Mouse (Mus musculus): Measurements from ENCODE around the gene Gtsf2.

Gene Gtsf2

DNA sequence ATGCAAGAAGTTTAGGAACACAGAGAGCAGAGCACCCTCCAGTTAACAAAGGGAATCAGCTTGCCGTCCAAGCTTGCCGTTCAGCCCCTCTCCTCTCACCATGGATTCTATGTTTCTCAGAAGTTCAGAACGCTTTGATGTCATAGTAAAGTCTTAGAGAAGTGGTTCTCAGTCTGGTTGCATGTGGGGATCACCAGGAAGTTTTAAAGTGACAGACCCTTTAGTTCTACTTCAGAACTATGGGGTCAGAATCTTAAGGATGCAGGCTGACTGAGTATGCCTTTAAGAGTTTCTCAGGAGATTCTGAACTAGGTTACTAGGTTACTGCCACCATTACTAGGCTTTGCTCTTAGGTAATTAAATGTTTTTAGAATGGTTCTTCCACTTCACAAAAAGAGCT lies at the start of gene Gtsf2:
Gtsf2 (minus strand) TSS at position 101 of the 400 bp plus-strand sequence.
- Histone ChIP-seq H3K27me3 (ENCODE audit: insufficient read depth, low read length) (no peaks in the 10 kb centered on the region), H3K4me1 (replicated peaks; ENCODE audit: low read depth, low read length) (no peaks in the 10 kb centered on the region), H3K9me3 (ENCODE audit: low read length) (no peaks in the 10 kb centered on the region), H3K36me3 (ENCODE audit: insufficient read depth, low read length) (no peaks in the 10 kb centered on the region), H3K4me3 (replicated peaks; ENCODE audit: low read length) (no peak within 1 kb of the TSS)
- no peak for TF ChIP-seq POU5F1 (IDR thresholded peaks at IDR 0.05; ENCODE audit: borderline replicate concordance, low read length)
- TF ChIP-seq CTCF (conservative IDR thresholded peaks at IDR 0.05; ENCODE audit: low read length): no peak
- TF ChIP-seq NANOG (IDR thresholded peaks at IDR 0.05; ENCODE audit: borderline replicate concordance, low read length): no peak

DNA sequence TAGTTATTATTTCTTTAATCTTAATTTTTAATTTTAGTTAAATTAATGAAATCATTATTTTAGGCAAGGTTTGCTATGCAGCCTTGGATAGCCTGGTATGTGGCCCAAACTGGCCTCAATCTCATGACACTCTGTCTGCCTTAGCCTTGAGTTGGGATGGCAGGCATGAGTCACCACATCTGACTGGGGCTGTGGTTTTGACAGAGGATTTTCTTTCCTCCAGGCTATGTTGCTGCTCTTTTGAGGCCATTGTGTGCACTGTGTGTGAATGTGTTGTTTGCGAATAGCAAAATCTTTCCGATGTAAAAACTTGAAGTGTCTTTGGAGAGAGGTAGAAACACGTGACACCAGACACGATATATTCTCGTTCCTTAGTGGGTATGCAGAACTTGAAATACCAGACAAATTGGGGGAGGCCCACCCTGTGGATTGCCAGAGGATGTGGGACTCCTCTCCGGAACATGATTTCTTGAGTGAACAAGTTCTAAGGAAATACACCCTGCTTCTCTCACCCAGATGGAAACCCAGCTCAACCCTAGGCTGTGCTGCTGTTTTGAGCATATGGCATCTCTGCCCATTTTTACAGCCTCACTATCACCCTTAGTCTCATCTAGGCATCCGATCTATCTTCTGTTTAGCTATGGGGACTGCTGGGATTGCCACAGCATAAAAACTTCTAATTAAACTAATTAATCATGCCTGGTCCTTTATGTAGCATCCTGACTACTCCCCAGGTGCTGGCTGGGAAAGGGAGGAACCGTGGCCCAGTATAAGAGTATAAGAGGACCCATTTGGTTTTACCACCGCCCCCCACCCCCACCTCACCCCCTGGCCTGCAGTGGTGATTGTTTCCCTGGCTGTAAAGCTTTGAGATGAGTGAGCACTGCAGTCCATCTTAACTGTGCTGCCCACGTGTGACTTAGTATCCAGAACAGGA lies 48.2 kb upstream of the Gtsf2 start:
- Histone ChIP-seq H3K27me3 (ENCODE audit: insufficient read depth, low read length) (peaks cover 30% of the 10 kb centered on the region), H3K4me1 (replicated peaks; ENCODE audit: low read depth, low read length) (peaks cover 10% of the 10 kb centered on the region), H3K4me3 (replicated peaks; ENCODE audit: low read length) (no peak overlapping the region), H3K9me3 (ENCODE audit: low read length) (peaks cover 13% of the 10 kb centered on the region), H3K36me3 (ENCODE audit: insufficient read depth, low read length) (no peaks in the 10 kb centered on the region)
- TF ChIP-seq CTCF (conservative IDR thresholded peaks at IDR 0.05; ENCODE audit: low read length): no peak
- no peak for TF ChIP-seq NANOG (IDR thresholded peaks at IDR 0.05; ENCODE audit: borderline replicate concordance, low read length)
- TF ChIP-seq POU5F1 (IDR thresholded peaks at IDR 0.05; ENCODE audit: borderline replicate concordance, low read length): no peak

DNA sequence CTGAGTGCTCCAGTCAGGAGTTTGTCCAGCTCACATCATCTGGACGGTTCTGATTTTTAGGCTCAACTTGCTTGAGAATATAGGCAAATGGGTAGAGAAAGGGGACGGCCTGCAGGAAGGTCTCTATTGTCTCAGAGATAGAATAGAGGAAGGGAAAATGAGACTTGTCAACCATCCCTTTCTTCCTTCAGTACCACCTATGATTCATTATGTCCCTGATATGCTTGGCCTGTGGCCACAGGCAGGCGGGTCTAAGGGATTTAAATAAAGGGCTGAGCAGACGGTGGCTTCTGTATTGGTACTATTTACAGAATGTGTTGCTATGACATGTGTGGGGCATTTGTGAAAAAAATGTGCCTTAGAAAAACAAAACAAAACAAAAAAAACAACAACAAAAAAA lies 40.1 kb upstream of the Gtsf2 start:
- Histone ChIP-seq H3K4me3 (replicated peaks; ENCODE audit: low read length) (no peak overlapping the region), H3K27me3 (ENCODE audit: insufficient read depth, low read length) (peaks cover 8% of the 10 kb centered on the region; the same call in 1 of the 2 replicates), H3K9me3 (ENCODE audit: low read length) (no peaks in the 10 kb centered on the region), H3K4me1 (replicated peaks; ENCODE audit: low read depth, low read length) (0 out of 2 replicates have a peak, but pooled peaks cover 2% of the 10 kb centered on the region), H3K36me3 (ENCODE audit: insufficient read depth, low read length) (no peaks in the 10 kb centered on the region)
- no peak for TF ChIP-seq POU5F1 (IDR thresholded peaks at IDR 0.05; ENCODE audit: borderline replicate concordance, low read length)
- no peak for TF ChIP-seq NANOG (IDR thresholded peaks at IDR 0.05; ENCODE audit: borderline replicate concordance, low read length)
- TF ChIP-seq CTCF (conservative IDR thresholded peaks at IDR 0.05; ENCODE audit: low read length): no peak

DNA sequence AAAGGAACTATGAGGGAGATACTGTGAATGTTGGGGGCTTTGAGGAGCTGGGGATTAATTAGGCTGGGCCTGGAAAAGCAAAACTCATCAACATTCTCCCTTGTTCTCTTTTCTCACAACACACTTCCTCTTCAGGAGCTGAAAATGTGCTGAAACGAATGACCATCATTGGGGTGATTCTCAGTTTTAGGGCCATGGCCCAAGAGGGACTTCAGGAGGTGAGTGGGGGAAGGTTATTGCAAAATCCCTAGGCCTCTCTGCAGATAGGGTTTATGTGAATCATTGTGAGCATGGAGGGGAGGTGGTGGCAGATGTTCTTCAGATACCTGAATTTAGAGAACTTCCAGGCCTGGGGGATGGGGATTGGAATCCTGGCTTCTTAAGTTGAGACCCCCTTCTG lies 38.4 kb upstream of the Gtsf2 start:
- Histone ChIP-seq H3K4me3 (replicated peaks; ENCODE audit: low read length) (no peak overlapping the region), H3K27me3 (ENCODE audit: insufficient read depth, low read length) (peaks cover 8% of the 10 kb centered on the region; the same call in 1 of the 2 replicates), H3K36me3 (ENCODE audit: insufficient read depth, low read length) (no peaks in the 10 kb centered on the region), H3K9me3 (ENCODE audit: low read length) (no peaks in the 10 kb centered on the region), H3K4me1 (replicated peaks; ENCODE audit: low read depth, low read length) (no peaks in the 10 kb centered on the region)
- TF ChIP-seq CTCF (conservative IDR thresholded peaks at IDR 0.05; ENCODE audit: low read length) (no peak), NANOG (IDR thresholded peaks at IDR 0.05; ENCODE audit: borderline replicate concordance, low read length) (no peak), POU5F1 (IDR thresholded peaks at IDR 0.05; ENCODE audit: borderline replicate concordance, low read length) (no peak)

DNA sequence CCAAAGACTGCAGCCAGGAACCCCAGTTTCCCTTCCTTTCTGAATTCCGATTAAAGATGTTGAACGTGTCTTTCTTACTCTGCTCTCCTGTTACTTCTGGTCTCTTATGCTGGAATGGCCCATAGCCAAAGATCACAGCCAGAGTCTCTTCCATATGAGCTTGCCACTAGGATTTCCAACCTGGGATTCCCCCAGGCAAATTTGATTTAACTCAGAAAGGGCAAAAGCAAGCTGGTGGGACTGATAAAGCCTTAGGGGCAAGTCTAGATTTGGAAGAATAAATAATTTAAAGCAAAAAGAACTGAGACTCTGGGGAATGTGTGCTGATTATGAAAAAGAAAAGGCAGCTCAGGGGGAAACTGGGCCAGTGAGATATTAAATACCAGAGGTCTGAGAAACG lies 36.8 kb upstream of the Gtsf2 start:
- peaks cover 8% of the 10 kb centered on the region; the same call in 1 of the 2 replicates for H3K27me3 ChIP-seq (ENCODE audit: insufficient read depth, low read length)
- no peak overlapping the region for H3K4me3 ChIP-seq (replicated peaks; ENCODE audit: low read length)
- TF ChIP-seq CTCF (conservative IDR thresholded peaks at IDR 0.05; ENCODE audit: low read length): no peak
- no peak for TF ChIP-seq NANOG (IDR thresholded peaks at IDR 0.05; ENCODE audit: borderline replicate concordance, low read length)
- no peak for TF ChIP-seq POU5F1 (IDR thresholded peaks at IDR 0.05; ENCODE audit: borderline replicate concordance, low read length)
- H3K4me1 ChIP-seq (replicated peaks; ENCODE audit: low read depth, low read length): no peaks in the 10 kb centered on the region
- H3K36me3 ChIP-seq (ENCODE audit: insufficient read depth, low read length): no peaks in the 10 kb centered on the region
- no peaks in the 10 kb centered on the region for H3K9me3 ChIP-seq (ENCODE audit: low read length)

DNA sequence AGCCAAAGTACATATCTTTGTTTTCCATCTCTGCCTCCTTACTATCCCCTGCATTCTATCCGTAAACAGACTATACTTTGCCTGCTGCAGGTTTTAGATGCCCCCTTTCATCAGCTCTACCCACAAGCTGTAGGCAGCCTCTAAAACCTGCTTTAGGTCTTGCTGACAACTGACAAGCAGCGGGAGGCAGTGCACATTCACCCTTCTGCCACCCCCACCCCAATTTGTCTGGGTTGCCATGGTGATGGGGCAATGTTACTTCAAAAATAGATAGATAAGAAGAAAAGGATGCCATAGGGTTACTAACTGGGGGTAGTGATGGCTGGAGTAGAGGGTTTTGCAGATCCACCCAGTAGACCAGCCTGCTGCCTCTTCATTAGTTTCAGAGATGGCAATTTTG lies 36.2 kb upstream of the Gtsf2 start:
- no peaks in the 10 kb centered on the region for H3K4me1 ChIP-seq (replicated peaks; ENCODE audit: low read depth, low read length)

DNA sequence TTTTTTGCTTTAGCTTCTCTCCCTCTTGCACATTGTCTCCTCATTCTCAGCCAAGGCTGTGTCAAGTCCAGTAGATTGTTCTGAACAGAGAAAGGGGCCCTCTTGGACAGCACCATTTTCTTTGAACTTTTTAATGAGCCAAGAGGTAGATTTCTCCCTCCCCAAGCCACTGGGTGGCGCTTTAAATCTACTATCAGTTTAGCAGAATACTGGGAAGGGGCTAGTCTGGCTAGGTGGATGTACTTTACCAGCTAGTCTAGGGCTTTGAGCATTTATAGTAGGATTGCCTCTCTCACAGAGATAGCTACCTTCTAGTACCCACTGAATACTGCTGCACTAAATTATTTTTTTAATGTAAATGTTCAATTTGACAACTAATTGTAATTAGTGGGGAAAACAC lies 34.2 kb upstream of the Gtsf2 start:
- Histone ChIP-seq H3K9me3 (ENCODE audit: low read length) (no peaks in the 10 kb centered on the region), H3K4me3 (replicated peaks; ENCODE audit: low read length) (no peak overlapping the region), H3K4me1 (replicated peaks; ENCODE audit: low read depth, low read length) (no peaks in the 10 kb centered on the region), H3K36me3 (ENCODE audit: insufficient read depth, low read length) (no peaks in the 10 kb centered on the region), H3K27me3 (ENCODE audit: insufficient read depth, low read length) (peaks cover 6% of the 10 kb centered on the region; the same call in 1 of the 2 replicates)
- peak; percentile 57 for TF ChIP-seq CTCF (conservative IDR thresholded peaks at IDR 0.05; ENCODE audit: low read length)
- no peak for TF ChIP-seq NANOG (IDR thresholded peaks at IDR 0.05; ENCODE audit: borderline replicate concordance, low read length)

More for the DNA sequence above, 36.2 kb upstream of the Gtsf2 start:
- Histone ChIP-seq H3K9me3 (ENCODE audit: low read length) (no peaks in the 10 kb centered on the region), H3K27me3 (ENCODE audit: insufficient read depth, low read length) (peaks cover 6% of the 10 kb centered on the region; the same call in 1 of the 2 replicates), H3K4me3 (replicated peaks; ENCODE audit: low read length) (no peak overlapping the region), H3K36me3 (ENCODE audit: insufficient read depth, low read length) (no peaks in the 10 kb centered on the region)
- TF ChIP-seq NANOG (IDR thresholded peaks at IDR 0.05; ENCODE audit: borderline replicate concordance, low read length): no peak
- TF ChIP-seq CTCF (conservative IDR thresholded peaks at IDR 0.05; ENCODE audit: low read length): no peak
- no peak for TF ChIP-seq POU5F1 (IDR thresholded peaks at IDR 0.05; ENCODE audit: borderline replicate concordance, low read length)

DNA sequence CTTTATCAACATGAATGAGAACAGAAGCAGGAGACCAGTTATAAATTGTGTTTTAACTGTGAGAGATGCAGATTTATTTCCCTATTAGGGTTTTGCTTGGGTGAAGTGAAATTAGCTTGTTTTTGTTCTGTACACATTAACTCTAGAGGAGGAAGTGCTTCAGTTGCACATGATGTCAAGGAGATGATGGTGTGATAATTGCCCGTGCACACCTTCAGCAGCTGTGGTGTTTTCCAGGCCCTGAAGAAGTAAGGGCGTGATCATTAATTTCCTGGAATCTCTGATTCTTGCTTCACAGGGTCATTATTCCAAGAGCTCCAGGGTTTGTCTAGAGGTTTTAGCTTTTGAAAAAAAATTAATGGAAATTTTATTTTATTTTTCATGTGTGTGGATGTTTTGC lies 31.9 kb upstream of the Gtsf2 start:
- Histone ChIP-seq H3K36me3 (ENCODE audit: insufficient read depth, low read length) (no peaks in the 10 kb centered on the region), H3K4me3 (replicated peaks; ENCODE audit: low read length) (no peak overlapping the region), H3K4me1 (replicated peaks; ENCODE audit: low read depth, low read length) (no peaks in the 10 kb centered on the region), H3K27me3 (ENCODE audit: insufficient read depth, low read length) (0 out of 2 replicates have a peak, but pooled peaks cover 2% of the 10 kb centered on the region), H3K9me3 (ENCODE audit: low read length) (no peaks in the 10 kb centered on the region)
- TF ChIP-seq NANOG (IDR thresholded peaks at IDR 0.05; ENCODE audit: borderline replicate concordance, low read length) (no peak), POU5F1 (IDR thresholded peaks at IDR 0.05; ENCODE audit: borderline replicate concordance, low read length) (no peak), CTCF (conservative IDR thresholded peaks at IDR 0.05; ENCODE audit: low read length) (no peak)

Data from E14TG2a.4 (cell line).